Mouse (Mus musculus) embryo, embryonic 10.5 days (tissue): ENCODE measurements around the gene Gabarapl2.

Experiments used
- DNase-seq: peaks from one replicate; pipeline ENCODE4 v3.0.0-alpha.2; 2015; ENCODE audit warnings: low spot score

The Gabarapl2 gene

DNA sequence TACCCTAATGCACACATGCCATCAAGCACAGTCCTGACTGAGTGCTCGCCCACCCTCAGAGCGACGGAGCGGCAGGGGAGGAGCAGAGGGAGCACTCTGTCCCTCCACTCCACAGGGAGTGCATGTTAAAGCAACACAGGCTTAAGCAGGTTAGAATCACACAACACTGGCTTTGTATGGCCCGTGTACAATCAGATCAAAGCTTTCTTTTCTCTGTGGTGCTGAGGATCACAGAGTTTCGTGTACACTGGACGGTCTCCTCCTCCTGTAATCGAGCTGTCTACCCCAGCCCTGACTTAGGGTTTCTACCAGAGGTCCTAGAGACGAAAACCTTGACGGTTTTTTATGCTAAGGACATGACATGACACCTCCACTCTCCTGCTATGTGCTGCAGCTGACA, 28.0 kb downstream of the Gabarapl2 start:
- no peak for DNase-seq

DNA sequence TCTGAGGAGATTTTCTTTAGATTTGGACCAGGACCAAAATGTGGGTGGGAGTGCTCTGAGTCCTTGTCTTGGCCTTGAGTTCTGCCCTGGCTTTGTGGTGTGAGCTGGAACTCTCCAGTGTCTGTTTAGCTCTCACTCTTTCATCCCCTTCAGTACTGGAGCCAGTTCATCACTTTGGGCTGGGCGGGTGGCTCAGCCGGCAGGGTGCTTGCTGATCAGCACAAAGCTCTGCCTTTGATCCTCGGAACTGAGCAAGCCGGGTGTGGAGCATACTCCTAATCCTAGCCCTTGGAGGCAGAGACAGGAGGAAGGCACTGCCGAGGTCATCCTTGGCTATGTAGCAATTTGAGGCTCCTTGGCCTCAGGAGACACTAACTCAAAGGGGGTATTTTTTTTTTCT, 28.5 kb downstream of the Gabarapl2 start:
- DNase-seq, result no peak

- no peak for DNase-seq
These were observed 33.6 kb downstream of the Gabarapl2 start for GRCm38 (mm10) chr8:111974138-111974537.

- no peak for DNase-seq
These were observed 35.2 kb downstream of the Gabarapl2 start for GRCm38 (mm10) chr8:111975706-111976105.

DNA sequence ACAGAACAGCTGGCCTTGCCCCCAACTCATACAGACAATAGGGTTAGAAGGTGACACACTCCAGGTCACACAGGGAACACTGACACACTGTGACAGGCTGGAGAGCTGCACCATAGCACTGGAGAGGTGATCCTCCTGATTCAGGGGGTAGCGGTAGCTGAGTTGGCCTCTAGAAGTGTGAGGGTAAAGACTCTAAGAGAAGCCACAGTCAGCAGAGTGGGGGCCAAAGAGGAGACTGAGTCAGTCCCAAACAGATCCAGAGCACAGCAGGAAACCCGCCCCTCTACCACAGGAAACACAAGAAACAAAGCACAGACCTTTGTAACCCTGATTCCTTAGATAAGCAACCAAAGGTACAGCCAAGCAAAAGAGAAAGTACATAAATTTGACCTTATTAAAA, 35.8 kb downstream of the Gabarapl2 start:
- DNase-seq, result no peak

- DNase-seq, result no peak
These were observed 37.6 kb downstream of the Gabarapl2 start for GRCm38 (mm10) chr8:111978147-111978546.

DNA sequence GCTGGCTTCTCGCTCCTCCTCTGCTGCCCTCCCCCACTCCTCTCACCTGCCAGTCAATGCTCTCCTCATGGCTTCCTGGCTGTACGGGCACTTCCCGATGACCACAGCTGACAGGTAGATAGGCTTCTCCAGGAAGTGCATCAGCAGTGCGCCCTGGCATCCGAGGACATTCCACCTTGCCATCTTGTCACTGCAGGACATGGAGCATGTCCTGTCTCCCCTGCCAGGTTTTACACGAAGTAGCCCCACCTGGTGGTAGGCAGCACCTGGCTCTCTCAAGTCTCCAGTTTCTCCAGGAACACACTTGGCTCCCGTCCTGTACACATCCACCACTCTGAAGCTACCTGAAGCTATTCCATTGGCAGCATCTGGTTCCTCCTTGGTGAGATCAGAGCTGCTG, 41.6 kb downstream of the Gabarapl2 start:
- no peak for DNase-seq

DNA sequence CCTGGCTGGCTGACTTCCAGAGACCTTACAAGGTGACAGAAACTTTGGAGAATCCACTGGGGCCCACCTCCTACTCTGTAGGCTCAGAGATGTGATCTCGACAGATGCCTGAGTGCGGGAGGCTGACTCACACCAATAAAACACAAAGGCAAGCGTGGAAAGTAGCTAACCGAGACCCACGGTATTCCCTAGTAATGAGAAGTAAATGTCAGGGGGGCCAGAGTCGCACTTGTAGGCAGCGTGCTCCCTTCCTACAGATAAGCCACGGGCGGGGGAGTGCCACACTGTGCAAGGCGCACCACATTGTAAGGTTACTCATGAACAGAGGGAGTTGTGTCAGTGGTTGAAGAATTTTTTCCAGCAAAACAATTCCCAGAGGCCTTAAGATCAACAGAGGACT, 44.0 kb downstream of the Gabarapl2 start:
- DNase-seq, result no peak

DNA sequence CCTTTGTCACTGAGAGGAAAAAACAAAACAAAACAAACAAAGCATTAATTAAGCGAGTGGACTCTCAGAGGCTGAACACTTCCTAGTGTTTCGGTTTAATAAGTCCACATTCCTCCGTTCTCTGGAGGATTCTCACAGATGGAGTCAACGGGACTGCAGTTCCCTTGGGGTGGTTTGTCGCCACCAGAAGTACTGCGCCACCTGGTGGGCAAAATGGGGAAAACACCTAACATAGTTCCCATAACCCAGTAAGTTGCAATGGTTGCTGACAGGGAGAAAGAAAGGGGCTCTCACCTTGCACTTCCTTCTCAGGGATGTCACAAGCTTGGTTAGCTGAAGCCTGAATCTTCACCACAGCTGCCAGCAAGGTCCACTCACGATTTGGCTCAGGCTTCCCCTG, 49.4 kb downstream of the Gabarapl2 start:
- DNase-seq, result peak; percentile 89

DNA sequence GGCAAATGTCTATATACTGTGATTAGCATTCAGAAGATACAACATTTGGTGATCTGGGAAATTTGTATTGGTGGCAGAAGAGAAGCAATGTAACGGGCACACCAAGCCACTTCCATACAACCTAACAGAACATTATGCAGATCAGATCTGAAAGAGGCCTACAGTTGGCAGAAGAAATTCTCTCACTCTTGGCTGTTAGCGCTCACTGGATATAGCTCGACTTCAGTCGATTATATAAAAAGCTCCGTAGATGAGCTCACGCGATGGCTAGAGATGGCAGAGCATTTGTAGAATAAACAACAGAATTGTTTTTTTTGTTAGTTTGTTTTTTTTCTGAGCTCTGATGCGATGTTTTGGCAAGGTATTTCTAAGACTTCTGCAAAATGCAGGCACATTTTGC, 50.8 kb downstream of the Gabarapl2 start:
- DNase-seq, result no peak

- DNase-seq, result peak; percentile 96
These were observed 51.7 kb downstream of the Gabarapl2 start, which contains the start of gene Adat1 for GRCm38 (mm10) chr8:111992013-111992702. Gene Adat1, minus strand, starts transcription at chr8:111992302.

GRCm38 (mm10) chr8:111992703-111993039, 52.2 kb downstream of the Gabarapl2 start:
- DNase-seq, result no peak
